Mouse (Mus musculus): ENCODE results near the gene Nck2. TPM values are rescaled to one million over a fixed set of nuclear protein-coding genes. Genes with fewer than 3 reads are reported as not detected.

Nck2 gene
- polyA plus RNA-seq, 1 experiment from 2014 or later, result 17.1 TPM

DNA sequence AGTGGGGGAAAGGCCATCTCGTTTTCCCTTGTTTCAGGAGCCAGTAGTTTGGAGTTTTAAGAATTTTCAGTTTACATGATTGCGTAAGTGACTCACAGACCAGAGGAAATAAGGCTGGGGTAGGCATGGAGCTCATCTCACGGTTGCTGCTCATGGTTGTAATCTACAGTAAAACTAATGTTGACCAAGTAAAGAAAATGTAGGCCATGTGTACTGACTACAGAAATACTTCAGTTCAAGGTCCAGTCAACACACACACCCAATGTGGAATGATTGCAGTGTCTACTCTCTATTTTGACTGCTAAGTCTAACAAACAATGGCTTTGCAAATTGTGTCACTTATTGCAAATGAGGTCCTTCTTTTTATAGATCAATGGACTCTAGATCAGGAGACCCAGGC, 77.1 kb downstream of the Nck2 start:
- Histone ChIP-seq H3K27ac (ENCODE audit: low read depth, low read length) (peak overlapping the region; percentile 79), H3K9ac (ENCODE audit: low read depth, low read length) (no peak overlapping the region), H3K4me3 (ENCODE audit: low read depth, low read length) (no peak overlapping the region), H3K4me1 (replicated peaks; ENCODE audit: control insufficient read depth, insufficient read depth, low read length) (peaks cover 14% of the 10 kb centered on the region), H3K27me3 (replicated peaks; ENCODE audit: control insufficient read depth, insufficient read depth, low read length) (no peaks in the 10 kb centered on the region), H3K9me3 (ENCODE audit: control insufficient read depth) (no peaks in the 10 kb centered on the region), H3K4me2 (replicated peaks; ENCODE audit: low read depth) (no peak overlapping the region), H3K36me3 (ENCODE audit: control insufficient read depth, insufficient read depth) (no peaks in the 10 kb centered on the region)
- WGBS, result 45% methylated on average over 3 of the region's 3 CpGs
- TF ChIP-seq CTCF (IDR thresholded peaks at IDR 0.05; ENCODE audit: low read depth), result no peak
- peak; percentile 82 for ATAC-seq

DNA sequence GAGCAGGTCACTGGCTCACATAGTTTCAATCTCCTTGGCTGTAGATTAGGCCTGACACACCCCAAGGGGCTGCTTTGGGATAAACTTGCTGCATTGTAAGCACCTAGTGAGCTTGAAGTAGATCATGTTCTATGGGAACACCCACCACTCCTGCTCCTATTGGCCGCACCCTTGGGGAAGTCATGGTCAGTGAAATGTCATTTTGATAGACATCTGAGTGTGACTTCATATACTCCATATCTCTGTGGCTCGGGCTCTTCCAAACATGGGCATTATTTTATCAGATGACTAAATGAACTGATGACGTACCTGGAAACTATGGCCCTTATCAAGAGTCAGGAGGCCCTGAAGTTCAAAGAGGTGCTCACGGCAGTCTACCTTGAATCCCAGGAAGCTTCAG, 77.6 kb downstream of the Nck2 start:
- Histone ChIP-seq H3K4me1 (replicated peaks; ENCODE audit: control insufficient read depth, insufficient read depth, low read length) (peaks cover 14% of the 10 kb centered on the region), H3K27ac (ENCODE audit: low read depth, low read length) (peak overlapping the region; percentile 79), H3K4me2 (replicated peaks; ENCODE audit: low read depth) (no peak overlapping the region), H3K9ac (ENCODE audit: low read depth, low read length) (no peak overlapping the region), H3K27me3 (replicated peaks; ENCODE audit: control insufficient read depth, insufficient read depth, low read length) (no peaks in the 10 kb centered on the region), H3K36me3 (ENCODE audit: control insufficient read depth, insufficient read depth) (no peaks in the 10 kb centered on the region), H3K9me3 (ENCODE audit: control insufficient read depth) (no peaks in the 10 kb centered on the region), H3K4me3 (ENCODE audit: low read depth, low read length) (no peak overlapping the region)
- 54% methylated on average over 4 of the region's 4 CpGs for WGBS
- no peak for TF ChIP-seq CTCF (IDR thresholded peaks at IDR 0.05; ENCODE audit: low read depth)
- peak; percentile 80 for ATAC-seq

DNA sequence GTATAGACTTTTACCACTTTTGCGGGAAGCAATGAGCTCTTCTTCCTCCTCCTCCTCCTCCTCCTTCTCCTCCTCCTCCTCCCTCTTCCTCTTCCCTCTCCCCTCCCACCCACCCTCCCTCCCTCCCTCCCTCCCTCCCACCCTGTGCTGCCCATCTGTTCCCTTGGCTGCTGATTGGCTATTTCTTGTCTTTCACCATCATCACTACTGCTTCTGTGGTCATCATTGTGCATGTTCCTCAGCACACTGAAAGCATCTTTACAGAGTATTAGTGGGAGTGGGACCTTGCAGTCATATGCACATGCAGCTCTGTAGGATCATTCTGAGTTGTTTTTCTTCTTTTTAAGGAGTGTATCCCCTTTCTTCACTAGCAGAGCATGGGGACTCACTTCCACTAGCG, 78.6 kb downstream of the Nck2 start:
- no peaks in the 10 kb centered on the region for H3K9me3 ChIP-seq (ENCODE audit: control insufficient read depth)
- no peaks in the 10 kb centered on the region for H3K27me3 ChIP-seq (replicated peaks; ENCODE audit: control insufficient read depth, insufficient read depth, low read length)
- H3K36me3 ChIP-seq (ENCODE audit: control insufficient read depth, insufficient read depth), result no peaks in the 10 kb centered on the region
- no peak overlapping the region for H3K4me3 ChIP-seq (ENCODE audit: low read depth, low read length)
- H3K4me1 ChIP-seq (replicated peaks; ENCODE audit: control insufficient read depth, insufficient read depth, low read length), result peaks cover 14% of the 10 kb centered on the region
- H3K4me2 ChIP-seq (replicated peaks; ENCODE audit: low read depth), result no peak overlapping the region
- no peak for TF ChIP-seq CTCF (IDR thresholded peaks at IDR 0.05; ENCODE audit: low read depth)
- no peak overlapping the region for H3K9ac ChIP-seq (ENCODE audit: low read depth, low read length)
- 79% methylated on average over 2 of the region's 2 CpGs for WGBS
- no peak overlapping the region for H3K27ac ChIP-seq (ENCODE audit: low read depth, low read length)
- no peak for ATAC-seq

DNA sequence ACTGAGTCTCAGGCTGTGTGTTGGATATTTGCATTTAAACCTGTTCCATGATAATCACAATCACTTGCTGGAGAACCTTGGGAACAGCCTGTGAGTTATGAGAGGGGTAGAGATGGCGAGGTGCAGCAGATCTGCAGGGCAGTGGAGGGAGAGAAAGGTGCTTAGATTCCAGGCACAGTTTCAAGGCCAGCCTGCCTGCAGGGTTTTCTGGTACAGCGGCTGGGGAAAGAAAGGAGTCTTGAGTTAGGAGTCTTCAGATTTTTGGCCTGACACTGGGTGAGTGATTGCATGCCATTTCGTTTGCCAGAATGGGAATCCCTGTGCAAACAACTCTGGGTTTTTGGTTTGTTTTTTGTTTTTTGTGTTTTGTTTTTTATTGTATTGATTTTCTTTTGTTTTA, 80.0 kb downstream of the Nck2 start:
- no peaks in the 10 kb centered on the region for H3K9me3 ChIP-seq (ENCODE audit: control insufficient read depth)
- no peak for ATAC-seq
- H3K27ac ChIP-seq (ENCODE audit: low read depth, low read length), result no peak overlapping the region
- WGBS, result 69% methylated on average over 3 of the region's 3 CpGs
- no peaks in the 10 kb centered on the region for H3K36me3 ChIP-seq (ENCODE audit: control insufficient read depth, insufficient read depth)
- H3K9ac ChIP-seq (ENCODE audit: low read depth, low read length), result no peak overlapping the region
- TF ChIP-seq CTCF (IDR thresholded peaks at IDR 0.05; ENCODE audit: low read depth), result no peak
- H3K27me3 ChIP-seq (replicated peaks; ENCODE audit: control insufficient read depth, insufficient read depth, low read length), result no peaks in the 10 kb centered on the region
- no peak overlapping the region for H3K4me3 ChIP-seq (ENCODE audit: low read depth, low read length)
- H3K4me2 ChIP-seq (replicated peaks; ENCODE audit: low read depth), result no peak overlapping the region
- peaks cover 14% of the 10 kb centered on the region for H3K4me1 ChIP-seq (replicated peaks; ENCODE audit: control insufficient read depth, insufficient read depth, low read length)

DNA sequence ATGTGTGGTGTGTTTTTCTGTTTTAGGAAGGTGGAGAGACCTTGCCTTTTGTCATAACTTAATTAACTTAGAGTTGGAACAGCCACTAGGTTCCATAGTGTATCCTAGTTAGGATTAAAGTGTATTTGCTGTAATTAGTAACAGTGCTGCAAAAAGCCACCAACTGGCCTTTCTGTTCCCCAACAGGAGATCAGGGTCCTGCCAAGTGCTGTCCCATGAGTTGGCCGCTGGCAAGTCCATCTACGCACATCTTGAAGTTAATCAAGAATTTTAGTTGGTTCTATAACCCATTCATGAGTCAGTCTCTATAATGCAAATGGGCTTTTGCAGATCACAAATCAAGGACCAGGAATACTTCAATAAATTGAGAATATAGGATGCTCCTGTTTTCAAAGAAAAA, 83.9 kb downstream of the Nck2 start:
- TF ChIP-seq CTCF (IDR thresholded peaks at IDR 0.05; ENCODE audit: low read depth), result no peak
- Histone ChIP-seq H3K4me1 (replicated peaks; ENCODE audit: control insufficient read depth, insufficient read depth, low read length) (no peaks in the 10 kb centered on the region; the same call in none of the 2 replicates), H3K9ac (ENCODE audit: low read depth, low read length) (no peak overlapping the region), H3K4me2 (replicated peaks; ENCODE audit: low read depth) (no peak overlapping the region), H3K9me3 (ENCODE audit: control insufficient read depth) (no peaks in the 10 kb centered on the region), H3K36me3 (ENCODE audit: control insufficient read depth, insufficient read depth) (no peaks in the 10 kb centered on the region), H3K27me3 (replicated peaks; ENCODE audit: control insufficient read depth, insufficient read depth, low read length) (no peaks in the 10 kb centered on the region), H3K4me3 (ENCODE audit: low read depth, low read length) (no peak overlapping the region), H3K27ac (ENCODE audit: low read depth, low read length) (no peak overlapping the region)
- WGBS, result 99% methylated on average over 2 of the region's 2 CpGs
- ATAC-seq, result no peak

DNA sequence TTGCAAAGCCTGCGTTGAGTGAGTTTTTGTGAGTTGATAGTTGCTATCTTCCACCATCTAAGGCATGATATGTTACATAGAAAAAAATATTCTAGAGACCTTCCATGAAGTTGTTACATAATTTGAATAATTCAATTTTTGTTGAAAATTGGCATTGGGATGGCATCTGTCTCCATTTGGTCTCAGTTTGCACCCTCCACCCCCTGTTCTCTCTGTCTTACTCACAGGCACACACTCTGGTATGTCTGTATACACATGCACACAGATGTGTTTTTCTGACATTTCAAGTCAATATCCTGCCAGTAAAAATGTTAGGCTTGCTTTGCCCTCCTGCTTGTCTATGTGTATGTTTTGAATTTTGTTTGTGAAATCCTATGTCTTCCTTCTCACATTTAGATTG, 84.7 kb downstream of the Nck2 start:
- H3K4me3 ChIP-seq (ENCODE audit: low read depth, low read length), result no peak overlapping the region
- no peaks in the 10 kb centered on the region; the same call in 1 of the 2 replicates for H3K4me1 ChIP-seq (replicated peaks; ENCODE audit: control insufficient read depth, insufficient read depth, low read length)
- no peak for ATAC-seq
- no peaks in the 10 kb centered on the region for H3K9me3 ChIP-seq (ENCODE audit: control insufficient read depth)
- H3K4me2 ChIP-seq (replicated peaks; ENCODE audit: low read depth), result no peak overlapping the region
- no peak overlapping the region for H3K27ac ChIP-seq (ENCODE audit: low read depth, low read length)
- no peaks in the 10 kb centered on the region for H3K36me3 ChIP-seq (ENCODE audit: control insufficient read depth, insufficient read depth)
- no peak for TF ChIP-seq CTCF (IDR thresholded peaks at IDR 0.05; ENCODE audit: low read depth)
- H3K9ac ChIP-seq (ENCODE audit: low read depth, low read length), result no peak overlapping the region
- 100% methylated on average over 1 of the region's 1 CpGs for WGBS
- no peaks in the 10 kb centered on the region for H3K27me3 ChIP-seq (replicated peaks; ENCODE audit: control insufficient read depth, insufficient read depth, low read length)

Measured in intestine, postnatal 0 days (tissue).